ENCODE assay signal across 15 mouse cellular contexts in genomic region chr7:29225520-29225919, GRCm38 (mm10). TPM values are rescaled to one million over a fixed set of nuclear protein-coding genes. Genes with fewer than 3 reads are reported as not detected.
DNase-seq lines count a peak whose midpoint lies in the region; ATAC-seq and TF ChIP-seq lines count a peak whose summit lies in the region.
"Had no signal": no experiment of that assay in that cellular context is flagged by ENCODE, and none has a peak within 500 bp of the region (broad histone marks: within the 10 kb centered on the region; RNA-seq: fewer than 3 reads in every experiment).

No protein-coding gene starts in this region.

- 0 out of 2 replicates have a peak, but pooled peaks cover 2% of the 10 kb centered on the region for H3K9me3 ChIP-seq in forebrain, embryonic 16.5 days (ENCODE audit: control insufficient read depth, low read length)
- no peaks in the 10 kb centered on the region for H3K9me3 ChIP-seq in forebrain, embryonic 14.5 days (replicated peaks; ENCODE audit: control insufficient read depth, low read length)
- H3K9me3 ChIP-seq in lung, embryonic 16.5 days (ENCODE audit: control insufficient read depth, low read length) = no peaks in the 10 kb centered on the region
- H3K9me3 ChIP-seq in hindbrain, postnatal 0 days (ENCODE audit: low read length) = no peaks in the 10 kb centered on the region
- H3K9me3 ChIP-seq in midbrain, embryonic 16.5 days (replicated peaks; ENCODE audit: control insufficient read depth, low read length, poor library complexity, severe bottlenecking) = no peaks in the 10 kb centered on the region
- H3K9me3 ChIP-seq in liver, embryonic 11.5 days (ENCODE audit: control insufficient read depth, low read length) = no peaks in the 10 kb centered on the region
- H3K9me3 ChIP-seq: heart, embryonic 15.5 days; intestine, embryonic 15.5 days had no signal

- peak overlapping the region; percentile 29; the same call in 1 of the 2 replicates for H3K9ac ChIP-seq in forebrain, embryonic 16.5 days (replicated peaks; ENCODE audit: low read depth, low read length)
- no peak overlapping the region for H3K9ac ChIP-seq in forebrain, embryonic 14.5 days (ENCODE audit: low read length)
- peak overlapping the region; percentile 13; the same call in 1 of the 2 replicates for H3K9ac ChIP-seq in lung, embryonic 16.5 days (ENCODE audit: low read length)
- 0 out of 2 replicates have a peak overlapping the region, but pooled peaks have one; percentile 30 for H3K9ac ChIP-seq in hindbrain, postnatal 0 days (replicated peaks; ENCODE audit: low read length)
- H3K9ac ChIP-seq in midbrain, embryonic 16.5 days (ENCODE audit: low read depth, low read length) = peak overlapping the region; percentile 39; the same call in 1 of the 2 replicates
- no peak overlapping the region for H3K9ac ChIP-seq in liver, embryonic 11.5 days (ENCODE audit: low read depth, low read length)
- H3K9ac ChIP-seq: heart, embryonic 15.5 days; intestine, embryonic 15.5 days had no signal

- no peak overlapping the region for H3K27ac ChIP-seq in forebrain, embryonic 16.5 days (ENCODE audit: low read length)
- no peak overlapping the region for H3K27ac ChIP-seq in forebrain, embryonic 14.5 days (ENCODE audit: low read depth, low read length)
- H3K27ac ChIP-seq in lung, embryonic 16.5 days (ENCODE audit: low read length) = no peak overlapping the region
- peak overlapping the region; percentile 32; the same call in 1 of the 2 replicates for H3K27ac ChIP-seq in hindbrain, postnatal 0 days
- peak overlapping the region; percentile 47; the same call in 1 of the 2 replicates for H3K27ac ChIP-seq in midbrain, embryonic 16.5 days (ENCODE audit: low read length)
- no peak overlapping the region for H3K27ac ChIP-seq in liver, embryonic 11.5 days (ENCODE audit: low read depth, low read length)
- H3K27ac ChIP-seq: heart, embryonic 15.5 days; intestine, embryonic 15.5 days had no signal

- no peak overlapping the region; the same call in 1 of the 2 replicates for H3K4me2 ChIP-seq in forebrain, embryonic 16.5 days (ENCODE audit: low read length)
- H3K4me2 ChIP-seq in forebrain, embryonic 14.5 days (ENCODE audit: low read length) = no peak overlapping the region; the same call in 1 of the 2 replicates
- no peak overlapping the region for H3K4me2 ChIP-seq in lung, embryonic 16.5 days (ENCODE audit: low read depth, low read length)
- peak overlapping the region; percentile 35 for H3K4me2 ChIP-seq in hindbrain, postnatal 0 days (ENCODE audit: low read depth, low read length)
- peak overlapping the region; percentile 40 for H3K4me2 ChIP-seq in midbrain, embryonic 16.5 days (ENCODE audit: low read length)
- no peak overlapping the region for H3K4me2 ChIP-seq in liver, embryonic 11.5 days
- H3K4me2 ChIP-seq: heart, embryonic 15.5 days; intestine, embryonic 15.5 days had no signal

- WGBS in forebrain, embryonic 16.5 days = 67% methylated on average over 13 of the region's 13 CpGs
- WGBS in forebrain, embryonic 14.5 days = 76% methylated on average over 13 of the region's 13 CpGs
- WGBS in lung, embryonic 16.5 days = 60% methylated on average over 13 of the region's 13 CpGs
- 72% methylated on average over 13 of the region's 13 CpGs for WGBS in hindbrain, postnatal 0 days
- WGBS in midbrain, embryonic 16.5 days = 70% methylated on average over 13 of the region's 13 CpGs
- 78% methylated on average over 13 of the region's 13 CpGs for WGBS in liver, embryonic 11.5 days

- no peak for TF ChIP-seq CTCF in hindbrain, postnatal 0 days (IDR thresholded peaks at IDR 0.05; ENCODE audit: low read depth)

- no peak for DNase-seq in forebrain, embryonic 14.5 days (ENCODE audit: low spot score)
- DNase-seq in lung, postnatal 36 days = no peak
- no peak for DNase-seq in hindbrain, postnatal 0 days (ENCODE audit: low spot score)
- no peak for DNase-seq in cerebellum, postnatal 14 days
- no peak for DNase-seq in liver, embryonic 11.5 days (ENCODE audit: low spot score)
- DNase-seq: adrenal gland, postnatal 10 days; gastrocnemius, postnatal 10 days; right cerebral cortex, postnatal 25 days had no signal

- ATAC-seq in forebrain, embryonic 16.5 days = no peak
- no peak for ATAC-seq in forebrain, embryonic 14.5 days
- ATAC-seq in lung, embryonic 16.5 days (ENCODE audit: low read depth) = no peak
- ATAC-seq in hindbrain, postnatal 0 days = peak; percentile 52; the same call in 1 of the 2 replicates
- ATAC-seq in midbrain, embryonic 16.5 days = 0 out of 2 replicates have a peak, but pooled peaks have one; percentile 40
- no peak for ATAC-seq in liver, embryonic 11.5 days (replicated peaks; ENCODE audit: low FRiP score)
- ATAC-seq: intestine, embryonic 15.5 days had no signal

- no peaks in the 10 kb centered on the region for H3K36me3 ChIP-seq in forebrain, embryonic 16.5 days (ENCODE audit: control insufficient read depth, insufficient read depth)
- no peaks in the 10 kb centered on the region for H3K36me3 ChIP-seq in forebrain, embryonic 14.5 days (ENCODE audit: control insufficient read depth, insufficient read depth, low read length)
- no peaks in the 10 kb centered on the region for H3K36me3 ChIP-seq in lung, embryonic 16.5 days (ENCODE audit: control insufficient read depth, insufficient read depth, low read length)
- H3K36me3 ChIP-seq in hindbrain, postnatal 0 days (ENCODE audit: insufficient read depth, low read length) = no peaks in the 10 kb centered on the region
- no peaks in the 10 kb centered on the region for H3K36me3 ChIP-seq in midbrain, embryonic 16.5 days (ENCODE audit: control insufficient read depth, insufficient read depth, low read length)
- H3K36me3 ChIP-seq in liver, embryonic 11.5 days (ENCODE audit: control insufficient read depth, insufficient read depth, low read length) = no peaks in the 10 kb centered on the region; the same call in 1 of the 2 replicates
- H3K36me3 ChIP-seq: heart, embryonic 15.5 days; intestine, embryonic 15.5 days had no signal

- no peak overlapping the region for H3K4me3 ChIP-seq in forebrain, embryonic 16.5 days (replicated peaks; ENCODE audit: low read length)
- H3K4me3 ChIP-seq in forebrain, embryonic 14.5 days (ENCODE audit: low read depth, low read length) = no peak overlapping the region
- no peak overlapping the region for H3K4me3 ChIP-seq in lung, embryonic 16.5 days (ENCODE audit: low read length)
- no peak overlapping the region for H3K4me3 ChIP-seq in hindbrain, postnatal 0 days (ENCODE audit: low read length)
- H3K4me3 ChIP-seq in midbrain, embryonic 16.5 days (ENCODE audit: low read depth, low read length) = peak overlapping the region; percentile 9; the same call in 1 of the 2 replicates
- H3K4me3 ChIP-seq in liver, embryonic 11.5 days (ENCODE audit: low read depth, low read length) = no peak overlapping the region
- H3K4me3 ChIP-seq: heart, embryonic 15.5 days; intestine, embryonic 15.5 days; megakaryocyte, embryonic 14.5 days had no signal

- H3K4me1 ChIP-seq in forebrain, embryonic 16.5 days (replicated peaks; ENCODE audit: control insufficient read depth, insufficient read depth, low read length) = peaks cover 6% of the 10 kb centered on the region; the same call in 1 of the 2 replicates
- peaks cover 4% of the 10 kb centered on the region; the same call in 1 of the 2 replicates for H3K4me1 ChIP-seq in forebrain, embryonic 14.5 days (ENCODE audit: control insufficient read depth, insufficient read depth, low read length)
- H3K4me1 ChIP-seq in lung, embryonic 16.5 days (replicated peaks; ENCODE audit: control insufficient read depth, insufficient read depth, low read length) = no peaks in the 10 kb centered on the region; the same call in 1 of the 2 replicates
- no peaks in the 10 kb centered on the region for H3K4me1 ChIP-seq in hindbrain, postnatal 0 days (ENCODE audit: insufficient read depth, low read length)
- peaks cover 6% of the 10 kb centered on the region for H3K4me1 ChIP-seq in midbrain, embryonic 16.5 days (ENCODE audit: control insufficient read depth, insufficient read depth, low read length)
- peaks cover 3% of the 10 kb centered on the region; the same call in 1 of the 2 replicates for H3K4me1 ChIP-seq in liver, embryonic 11.5 days (replicated peaks; ENCODE audit: control insufficient read depth, insufficient read depth, low read length)

- peaks cover 5% of the 10 kb centered on the region for H3K27me3 ChIP-seq in forebrain, embryonic 16.5 days (replicated peaks; ENCODE audit: control insufficient read depth, insufficient read depth, low read length)
- H3K27me3 ChIP-seq in forebrain, embryonic 14.5 days (replicated peaks; ENCODE audit: control insufficient read depth, insufficient read depth, low read length) = no peaks in the 10 kb centered on the region; the same call in 1 of the 2 replicates
- no peaks in the 10 kb centered on the region for H3K27me3 ChIP-seq in lung, embryonic 16.5 days (ENCODE audit: control insufficient read depth, insufficient read depth, low read depth, low read length)
- no peaks in the 10 kb centered on the region; the same call in 1 of the 2 replicates for H3K27me3 ChIP-seq in hindbrain, postnatal 0 days (ENCODE audit: insufficient read depth, low read length)
- H3K27me3 ChIP-seq in midbrain, embryonic 16.5 days (ENCODE audit: control insufficient read depth, insufficient read depth, low read depth, low read length) = peaks cover 8% of the 10 kb centered on the region
- H3K27me3 ChIP-seq in liver, embryonic 11.5 days (replicated peaks; ENCODE audit: control insufficient read depth, insufficient read depth, low read length) = no peaks in the 10 kb centered on the region
- H3K27me3 ChIP-seq: heart, embryonic 15.5 days; megakaryocyte, embryonic 14.5 days had no signal

RNA-seq across cellular contexts. Expression of gene Kcnk6, which starts 6.8 kb away (rescaled TPM):
- polyA plus RNA-seq in forebrain, embryonic 16.5 days (2015; fragmentation: Nextera tagmentation; extraction: Ambion mirVana) = 0.61 and 1.1 TPM in 2 replicates
- 0.22 and 0.46 TPM in 2 replicates for polyA plus RNA-seq in forebrain, embryonic 14.5 days (2014; fragmentation: Nextera tagmentation; extraction: Ambion mirVana)
- polyA plus RNA-seq in lung, embryonic 16.5 days (2015; fragmentation: Nextera tagmentation; extraction: Ambion mirVana) = 1.6 and 2.9 TPM in 2 replicates
- total RNA-seq in hindbrain, postnatal 0 days (2014; rRNA removed) = 5.2 and 6.1 TPM in 2 replicates
- polyA plus RNA-seq in hindbrain, postnatal 0 days (2015; fragmentation: Nextera tagmentation; extraction: Ambion mirVana) = 0.92 and 1.5 TPM in 2 replicates
- polyA plus RNA-seq in midbrain, embryonic 16.5 days (2015; fragmentation: Nextera tagmentation; extraction: Ambion mirVana) = 1.1 and 1.7 TPM in 2 replicates
- polyA plus RNA-seq in liver, embryonic 11.5 days (2014; fragmentation: Nextera tagmentation; extraction: Ambion mirVana) = 2.0 and 2.6 TPM in 2 replicates

RNA-seq across cellular contexts. Expression of gene Catsperg1, which starts 11.7 kb away (rescaled TPM):
- 1.3 and 2.5 TPM in 2 replicates for polyA plus RNA-seq in forebrain, embryonic 16.5 days (2015; fragmentation: Nextera tagmentation; extraction: Ambion mirVana)
- polyA plus RNA-seq in forebrain, embryonic 14.5 days (2014; fragmentation: Nextera tagmentation; extraction: Ambion mirVana) = 0.85 and 1.6 TPM in 2 replicates
- polyA plus RNA-seq in lung, embryonic 16.5 days (2015; fragmentation: Nextera tagmentation; extraction: Ambion mirVana) = 1.1 and 1.7 TPM in 2 replicates
- total RNA-seq in hindbrain, postnatal 0 days (2014; rRNA removed) = 1.8 and 2.4 TPM in 2 replicates
- polyA plus RNA-seq in hindbrain, postnatal 0 days (2015; fragmentation: Nextera tagmentation; extraction: Ambion mirVana) = 0.95 and 1.9 TPM in 2 replicates
- polyA plus RNA-seq in midbrain, embryonic 16.5 days (2015; fragmentation: Nextera tagmentation; extraction: Ambion mirVana) = 3.8 and 5.8 TPM in 2 replicates
- polyA plus RNA-seq in liver, embryonic 11.5 days (2014; fragmentation: Nextera tagmentation; extraction: Ambion mirVana) = 0.31 and 0.64 TPM in 2 replicates

RNA-seq across cellular contexts. Expression of gene Yif1b, which starts 12.6 kb away (rescaled TPM):
- 76.3 and 81.0 TPM in 2 replicates for polyA plus RNA-seq in forebrain, embryonic 16.5 days (2015; fragmentation: Nextera tagmentation; extraction: Ambion mirVana)
- polyA plus RNA-seq in forebrain, embryonic 14.5 days (2014; fragmentation: Nextera tagmentation; extraction: Ambion mirVana) = 88.2 and 96.2 TPM in 2 replicates
- polyA plus RNA-seq in lung, embryonic 16.5 days (2015; fragmentation: Nextera tagmentation; extraction: Ambion mirVana) = 126 and 136 TPM in 2 replicates
- total RNA-seq in hindbrain, postnatal 0 days (2014; rRNA removed) = 125 and 131 TPM in 2 replicates
- polyA plus RNA-seq in hindbrain, postnatal 0 days (2015; fragmentation: Nextera tagmentation; extraction: Ambion mirVana) = 122 and 130 TPM in 2 replicates
- 95.7 and 109 TPM in 2 replicates for polyA plus RNA-seq in midbrain, embryonic 16.5 days (2015; fragmentation: Nextera tagmentation; extraction: Ambion mirVana)
- 95.7 and 101 TPM in 2 replicates for polyA plus RNA-seq in liver, embryonic 11.5 days (2014; fragmentation: Nextera tagmentation; extraction: Ambion mirVana)

RNA-seq across cellular contexts. Expression of gene 2200002D01Rik, which starts 22.7 kb away (rescaled TPM):
- polyA plus RNA-seq in forebrain, embryonic 16.5 days (2015; fragmentation: Nextera tagmentation; extraction: Ambion mirVana) = 0.65 and 1.5 TPM in 2 replicates
- polyA plus RNA-seq in forebrain, embryonic 14.5 days (2014; fragmentation: Nextera tagmentation; extraction: Ambion mirVana) = 0.37 and 1.2 TPM in 2 replicates
- polyA plus RNA-seq in lung, embryonic 16.5 days (2015; fragmentation: Nextera tagmentation; extraction: Ambion mirVana) = 21.9 and 32.5 TPM in 2 replicates
- not detected in 2 replicates for total RNA-seq in hindbrain, postnatal 0 days (2014; rRNA removed)
- polyA plus RNA-seq in hindbrain, postnatal 0 days (2015; fragmentation: Nextera tagmentation; extraction: Ambion mirVana) = 0.91 and 1.4 TPM in 2 replicates
- 0.46 and 1.5 TPM in 2 replicates for polyA plus RNA-seq in midbrain, embryonic 16.5 days (2015; fragmentation: Nextera tagmentation; extraction: Ambion mirVana)
- polyA plus RNA-seq in liver, embryonic 11.5 days (2014; fragmentation: Nextera tagmentation; extraction: Ambion mirVana) = 3.2 and 4.4 TPM in 2 replicates
- total RNA-seq: left cerebral cortex, postnatal 14 days had no signal

RNA-seq across cellular contexts. Expression of gene Psmd8, which starts 45.0 kb away (rescaled TPM):
- polyA plus RNA-seq in forebrain, embryonic 16.5 days (2015; fragmentation: Nextera tagmentation; extraction: Ambion mirVana) = 267 and 277 TPM in 2 replicates
- 337 and 364 TPM in 2 replicates for polyA plus RNA-seq in forebrain, embryonic 14.5 days (2014; fragmentation: Nextera tagmentation; extraction: Ambion mirVana)
- 256 and 273 TPM in 2 replicates for polyA plus RNA-seq in lung, embryonic 16.5 days (2015; fragmentation: Nextera tagmentation; extraction: Ambion mirVana)
- total RNA-seq in hindbrain, postnatal 0 days (2014; rRNA removed) = 320 and 323 TPM in 2 replicates
- 285 and 286 TPM in 2 replicates for polyA plus RNA-seq in hindbrain, postnatal 0 days (2015; fragmentation: Nextera tagmentation; extraction: Ambion mirVana)
- 287 TPM in 2 replicates for polyA plus RNA-seq in midbrain, embryonic 16.5 days (2015; fragmentation: Nextera tagmentation; extraction: Ambion mirVana)
- polyA plus RNA-seq in liver, embryonic 11.5 days (2014; fragmentation: Nextera tagmentation; extraction: Ambion mirVana) = 231 and 235 TPM in 2 replicates

Comparison
In these comparisons a context has a peak if more than half of its experiments do, and no peak if none do; other contexts are left out.
1. H3K9ac ChIP-seq: peak in forebrain, embryonic 16.5 days (single experiment), lung, embryonic 16.5 days (single experiment), hindbrain, postnatal 0 days (single experiment) and midbrain, embryonic 16.5 days (single experiment); none in forebrain, embryonic 14.5 days (single experiment) and liver, embryonic 11.5 days (single experiment).
2. ATAC-seq: peak in hindbrain, postnatal 0 days (single experiment) and midbrain, embryonic 16.5 days (single experiment); none in forebrain, embryonic 16.5 days (single experiment), forebrain, embryonic 14.5 days (single experiment), lung, embryonic 16.5 days (single experiment) and liver, embryonic 11.5 days (single experiment).
3. H3K27ac ChIP-seq: peak in hindbrain, postnatal 0 days (single experiment) and midbrain, embryonic 16.5 days (single experiment); none in forebrain, embryonic 16.5 days (single experiment), forebrain, embryonic 14.5 days (single experiment), lung, embryonic 16.5 days (single experiment) and liver, embryonic 11.5 days (single experiment).
4. H3K4me2 ChIP-seq: peak in hindbrain, postnatal 0 days (single experiment) and midbrain, embryonic 16.5 days (single experiment); none in forebrain, embryonic 16.5 days (single experiment), forebrain, embryonic 14.5 days (single experiment), lung, embryonic 16.5 days (single experiment) and liver, embryonic 11.5 days (single experiment).